Mouse (Mus musculus): ENCODE results near the gene Rnf167. TPM values are rescaled to one million over a fixed set of nuclear protein-coding genes. Genes with fewer than 3 reads are reported as not detected.

Rnf167 gene
- polyA plus RNA-seq, 1 experiment = 16.7 TPM

GRCm38 (mm10) chr11:70693504-70693903 lies 46.5 kb downstream of the Rnf167 start:
- H3K36me3 ChIP-seq (ENCODE audit: control insufficient read depth, insufficient read depth) = no peaks in the 10 kb centered on the region
- no peaks in the 10 kb centered on the region for H3K27me3 ChIP-seq (ENCODE audit: control insufficient read depth, insufficient read depth, insufficient read length)
- H3K4me3 ChIP-seq = no peak overlapping the region
- H3K79me2 ChIP-seq (ENCODE audit: control insufficient read depth, insufficient read depth) = no peaks in the 10 kb centered on the region
- no peak overlapping the region for H3K4me2 ChIP-seq (ENCODE audit: low read depth)
- H3ac ChIP-seq (ENCODE audit: control insufficient read depth, insufficient read length) = no peak overlapping the region
- no peak for TF ChIP-seq REST (IDR thresholded peaks at IDR 0.05; ENCODE audit: insufficient read depth, insufficient read length)
- TF ChIP-seq TCF12 (IDR thresholded peaks at IDR 0.05; ENCODE audit: insufficient read depth, poor library complexity, severe bottlenecking) = no peak
- TF ChIP-seq TCF3 (IDR thresholded peaks at IDR 0.05; ENCODE audit: insufficient read length, low read depth) = no peak
- no peak for TF ChIP-seq E2F4 (IDR thresholded peaks at IDR 0.05; ENCODE audit: insufficient read depth)
- TF ChIP-seq USF1 (IDR thresholded peaks at IDR 0.05; ENCODE audit: low read depth) = no peak
- TF ChIP-seq POLR2AphosphoS2 (IDR thresholded peaks at IDR 0.05; ENCODE audit: insufficient read length, low read depth) = no peak
- TF ChIP-seq POLR2A (IDR thresholded peaks at IDR 0.05; ENCODE audit: insufficient read length, low read depth) = no peak
- no peak for TF ChIP-seq CEBPB (IDR thresholded peaks at IDR 0.05; ENCODE audit: insufficient read depth, poor library complexity, severe bottlenecking)
- TF ChIP-seq MAX (IDR thresholded peaks at IDR 0.05; ENCODE audit: low read depth) = no peak
- TF ChIP-seq MYOG (IDR thresholded peaks at IDR 0.05; ENCODE audit: control insufficient read depth in 1 of 3, insufficient read depth in 1 of 3, insufficient read length in 2 of 3, low read depth in 2 of 3) = no peak
- TF ChIP-seq MYOD1 (IDR thresholded peaks at IDR 0.05; ENCODE audit: control insufficient read depth in 1 of 3, insufficient read length in 2 of 3, low read depth in 2 of 3) = no peak

- H3K4me3 ChIP-seq = no peak overlapping the region
- H3K4me2 ChIP-seq (ENCODE audit: low read depth) = no peak overlapping the region
- TF ChIP-seq POLR2A (IDR thresholded peaks at IDR 0.05; ENCODE audit: insufficient read length, low read depth) = no peak
- TF ChIP-seq SRF (IDR thresholded peaks at IDR 0.05; ENCODE audit: control insufficient read depth, insufficient read length, low read depth) = no peak
- no peak for TF ChIP-seq MYOG (IDR thresholded peaks at IDR 0.05; ENCODE audit: control insufficient read depth in 1 of 3, insufficient read depth in 1 of 3, insufficient read length in 2 of 3, low read depth in 2 of 3)
- TF ChIP-seq MYOD1 (IDR thresholded peaks at IDR 0.05; ENCODE audit: control insufficient read depth in 1 of 3, insufficient read length in 2 of 3, low read depth in 2 of 3) = no peak
- TF ChIP-seq CEBPB (IDR thresholded peaks at IDR 0.05; ENCODE audit: insufficient read depth, poor library complexity, severe bottlenecking) = no peak
- TF ChIP-seq REST (IDR thresholded peaks at IDR 0.05; ENCODE audit: insufficient read depth, insufficient read length) = no peak
- TF ChIP-seq TCF3 (IDR thresholded peaks at IDR 0.05; ENCODE audit: insufficient read length, low read depth) = no peak
- H3K27me3 ChIP-seq (ENCODE audit: control insufficient read depth, insufficient read depth, insufficient read length) = no peaks in the 10 kb centered on the region
- H3K36me3 ChIP-seq (ENCODE audit: control insufficient read depth, insufficient read depth) = no peaks in the 10 kb centered on the region
- H3K79me2 ChIP-seq (ENCODE audit: control insufficient read depth, insufficient read depth) = peaks cover 18% of the 10 kb centered on the region
- H3ac ChIP-seq (ENCODE audit: control insufficient read depth, insufficient read length) = no peak overlapping the region
Measured at GRCm38 (mm10) chr11:70697376-70697775, 50.3 kb downstream of the Rnf167 start.

GRCm38 (mm10) chr11:70699051-70699450 lies 52.0 kb downstream of the Rnf167 start:
- Histone ChIP-seq H3K36me3 (ENCODE audit: control insufficient read depth, insufficient read depth) (peaks cover 10% of the 10 kb centered on the region), H3K27me3 (ENCODE audit: control insufficient read depth, insufficient read depth, insufficient read length) (no peaks in the 10 kb centered on the region), H3K79me2 (ENCODE audit: control insufficient read depth, insufficient read depth) (peaks cover 28% of the 10 kb centered on the region), H3ac (ENCODE audit: control insufficient read depth, insufficient read length) (no peak overlapping the region), H3K4me2 (ENCODE audit: low read depth) (no peak overlapping the region), H3K4me3 (peak overlapping the region; percentile 96)
- TF ChIP-seq MYOD1 (IDR thresholded peaks at IDR 0.05; ENCODE audit: control insufficient read depth in 1 of 3, insufficient read length in 2 of 3, low read depth in 2 of 3) (no peak), TCF12 (IDR thresholded peaks at IDR 0.05; ENCODE audit: insufficient read depth, poor library complexity, severe bottlenecking) (no peak), MYOG (IDR thresholded peaks at IDR 0.05; ENCODE audit: control insufficient read depth in 1 of 3, insufficient read depth in 1 of 3, insufficient read length in 2 of 3, low read depth in 2 of 3) (no peak), REST (IDR thresholded peaks at IDR 0.05; ENCODE audit: insufficient read depth, insufficient read length) (no peak), CEBPB (IDR thresholded peaks at IDR 0.05; ENCODE audit: insufficient read depth, poor library complexity, severe bottlenecking) (no peak), E2F4 (IDR thresholded peaks at IDR 0.05; ENCODE audit: insufficient read depth) (no peak), TCF3 (IDR thresholded peaks at IDR 0.05; ENCODE audit: insufficient read length, low read depth) (no peak), POLR2A (IDR thresholded peaks at IDR 0.05; ENCODE audit: insufficient read length, low read depth) (no peak), POLR2AphosphoS2 (IDR thresholded peaks at IDR 0.05; ENCODE audit: insufficient read length, low read depth) (no peak), USF1 (IDR thresholded peaks at IDR 0.05; ENCODE audit: low read depth) (no peak), SRF (IDR thresholded peaks at IDR 0.05; ENCODE audit: control insufficient read depth, insufficient read length, low read depth) (no peak), MAX (IDR thresholded peaks at IDR 0.05; ENCODE audit: low read depth) (no peak)

DNA sequence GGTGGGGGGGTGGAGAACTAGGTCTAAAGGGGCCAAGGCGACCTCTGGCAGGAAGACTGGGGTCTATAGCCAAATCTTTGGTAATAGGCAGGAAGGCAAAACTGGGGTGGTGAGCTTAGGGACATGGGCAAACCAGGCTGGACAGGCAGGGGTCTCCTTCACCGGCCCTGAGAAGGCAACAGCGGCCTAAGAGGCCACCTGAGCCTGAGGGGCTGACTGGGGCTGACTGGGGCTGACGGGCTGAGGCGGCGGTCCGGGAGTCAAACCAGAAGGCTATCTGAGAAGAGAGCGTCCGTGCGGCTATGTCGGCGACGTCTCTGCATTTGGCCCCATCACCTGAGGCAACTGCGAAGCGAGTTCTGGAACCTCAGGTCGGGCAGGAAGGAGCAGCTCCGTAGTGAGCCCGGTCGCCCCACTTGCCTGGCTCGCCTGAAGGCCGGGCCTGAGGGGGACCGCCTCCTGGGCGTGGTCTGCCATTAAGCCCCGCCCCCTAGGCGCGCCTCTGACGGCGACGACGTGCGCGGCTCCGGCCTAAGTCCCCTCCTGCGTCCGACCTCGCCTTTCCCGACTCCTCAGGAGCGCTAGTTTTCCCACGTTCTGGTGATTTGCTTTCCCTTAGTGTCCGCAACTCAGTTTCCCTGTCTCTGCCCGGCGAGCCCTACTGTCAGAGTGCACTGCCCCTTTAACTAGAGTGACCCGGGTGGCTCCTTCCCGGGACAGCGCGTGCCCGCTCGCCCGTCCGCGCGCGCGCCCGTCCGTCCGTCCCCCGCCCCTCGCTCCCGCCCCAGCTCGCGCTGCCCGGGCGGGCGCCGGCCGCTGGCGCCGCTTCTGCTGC lies 52.9 kb downstream of the Rnf167 start, which contains the start of the genes Inca1 and Kif1c:
Gene Inca1 (minus strand): TSS at position 434 of the 835 bp plus-strand sequence.
Gene Kif1c (plus strand): TSS at position 827 of the 835 bp plus-strand sequence.
- peak within 1 kb of the TSS; percentile 96 for H3K4me2 ChIP-seq (ENCODE audit: low read depth)
- H3K4me3 ChIP-seq = peak within 1 kb of the TSS; percentile 96
- H3K27me3 ChIP-seq (ENCODE audit: control insufficient read depth, insufficient read depth, insufficient read length) = no peaks in the 10 kb centered on the region
- peaks cover 18% of the 10 kb centered on the region for H3K36me3 ChIP-seq (ENCODE audit: control insufficient read depth, insufficient read depth)
- TF ChIP-seq E2F4 (IDR thresholded peaks at IDR 0.05; ENCODE audit: insufficient read depth) (no peak), MAX (IDR thresholded peaks at IDR 0.05; ENCODE audit: low read depth) (no peak), POLR2AphosphoS2 (IDR thresholded peaks at IDR 0.05; ENCODE audit: insufficient read length, low read depth) (peak; percentile 98), USF1 (IDR thresholded peaks at IDR 0.05; ENCODE audit: low read depth) (no peak), POLR2A (IDR thresholded peaks at IDR 0.05; ENCODE audit: insufficient read length, low read depth) (peak; percentile 86), TCF3 (IDR thresholded peaks at IDR 0.05; ENCODE audit: insufficient read length, low read depth) (no peak)
- peak within 1 kb of the TSS; percentile 92 for H3ac ChIP-seq (ENCODE audit: control insufficient read depth, insufficient read length)
- peaks cover 28% of the 10 kb centered on the region for H3K79me2 ChIP-seq (ENCODE audit: control insufficient read depth, insufficient read depth)

Data from myocyte (in vitro differentiated cells).